Mouse (Mus musculus) ES-E14 (cell line): ENCODE results near the gene Ccdc62. TPM values are rescaled to one million over a fixed set of nuclear protein-coding genes. Genes with fewer than 3 reads are reported as not detected.

ENCODE experiments used
- DNase-seq: peaks from one replicate; pipeline ENCODE4 v3.0.0-alpha.2; 2013; ENCODE audit warnings: low read depth, low spot score
- H3K27ac ChIP-seq: 2 replicates; pipeline ENCODE4 v1.5.1; 2012; ENCODE audit warnings: low read depth, mild to moderate bottlenecking, low read length, moderate library complexity, mixed read lengths; ENCODE audit not compliant: poor library complexity, insufficient read depth, severe bottlenecking
- H3K36me3 ChIP-seq: 2 replicates; pipeline ENCODE4 v1.6.1; 2012; ENCODE audit warnings: mild to moderate bottlenecking, low read length, moderate library complexity, mixed read lengths; ENCODE audit not compliant: control insufficient read depth, poor library complexity, insufficient read depth, severe bottlenecking
- H3K4me1 ChIP-seq, 2 experiments: fragments of 150-350 bp in 1 of 2; sonication (generic) in 1 of 2; 2 replicates each; pipeline ENCODE4 v1.6.1; 2012; ENCODE audit warnings: low read length in 2 of 2, mild to moderate bottlenecking in 1 of 2, mixed read lengths in 1 of 2; ENCODE audit not compliant: control insufficient read depth in 2 of 2, insufficient read depth in 2 of 2, poor library complexity in 1 of 2
- H3K4me3 ChIP-seq, 2 experiments: fragments of 150-350 bp in 1 of 2; sonication (generic) in 1 of 2; 2 replicates each; pipeline ENCODE4 v1.5.1; 2012; ENCODE audit warnings: low read length in 2 of 2, low read depth in 1 of 2, mild to moderate bottlenecking in 1 of 2, mixed read lengths in 1 of 2; ENCODE audit not compliant: insufficient read depth in 1 of 2, poor library complexity in 1 of 2, severe bottlenecking in 1 of 2
- H3K9ac ChIP-seq: 2 replicates; pipeline ENCODE4 v1.6.1; 2012; ENCODE audit warnings: low read depth, mild to moderate bottlenecking, low read length, mixed read lengths; ENCODE audit not compliant: poor library complexity, insufficient read depth, severe bottlenecking
- H3K9me3 ChIP-seq: fragments of 150-350 bp; sonication (generic); 2 replicates; pipeline ENCODE4 v1.6.1; 2012; ENCODE audit warnings: low read depth, mild to moderate bottlenecking, low read length; ENCODE audit not compliant: control insufficient read depth, insufficient read depth
- CHD2 ChIP-seq: IDR thresholded peaks from 2 replicates; pipeline ENCODE4 v1.6.1; 2014; ENCODE audit warnings: mild to moderate bottlenecking, low read depth, low read length, inconsistent platforms
- HCFC1 ChIP-seq: IDR thresholded peaks from 2 replicates; pipeline ENCODE4 v1.6.1; 2012; ENCODE audit warnings: low read length, inconsistent platforms, borderline replicate concordance; ENCODE audit not compliant: insufficient read depth
- MAFK ChIP-seq: IDR thresholded peaks from 2 replicates; pipeline ENCODE4 v1.6.1; 2014; ENCODE audit warnings: mild to moderate bottlenecking, low read depth, low read length, inconsistent platforms; ENCODE audit not compliant: insufficient read depth
- ZC3H11A ChIP-seq: IDR thresholded peaks from 2 replicates; pipeline ENCODE4 v1.6.1; 2012; ENCODE audit warnings: low read depth, mild to moderate bottlenecking, inconsistent platforms, low read length, borderline replicate concordance
- ZNF384 ChIP-seq: IDR thresholded peaks from 2 replicates; pipeline ENCODE4 v1.6.1; 2012; ENCODE audit warnings: low read depth, low read length, inconsistent platforms
- in situ Hi-C, 2 experiments: fragments of 600-800 bp; cut with MboI; formaldehyde crosslinking; loops; one replicate each; pipeline ENCODE4 v1.15.1; 2025; ENCODE audit warnings: low sequenced_read_pairs in 2 of 2, inconsistent platforms in 1 of 2; ENCODE audit not compliant: unreplicated experiment in 2 of 2
- total RNA-seq: library from RNA; depleted of rRNA; stranded (reverse); fragments of 300-350 nt; gene quantifications from 2 replicates; pipeline ENCODE4 v1.2.3, GENCODE M21; 2012

Ccdc62 gene
- total RNA-seq, 1 experiment: 6.3 TPM

- Histone ChIP-seq H3K36me3 (no peaks in the 10 kb centered on the region), H3K9me3 (no peaks in the 10 kb centered on the region), H3K27ac (no peak overlapping the region), H3K9ac (no peak overlapping the region), H3K4me3 (no peak overlapping the region), H3K4me1 (peaks cover 0 to 4% of the 10 kb centered on the region in 2 experiments; a peak in 1 of 4 replicates)
- in situ Hi-C loops: no loop called here
- TF ChIP-seq HCFC1 (no peak), ZNF384 (no peak), CHD2 (no peak), ZC3H11A (no peak), MAFK (no peak)
- no peak for DNase-seq
Observed at GRCm38 (mm10) chr5:123959018-123959417, 28.5 kb downstream of the Ccdc62 start.

DNA sequence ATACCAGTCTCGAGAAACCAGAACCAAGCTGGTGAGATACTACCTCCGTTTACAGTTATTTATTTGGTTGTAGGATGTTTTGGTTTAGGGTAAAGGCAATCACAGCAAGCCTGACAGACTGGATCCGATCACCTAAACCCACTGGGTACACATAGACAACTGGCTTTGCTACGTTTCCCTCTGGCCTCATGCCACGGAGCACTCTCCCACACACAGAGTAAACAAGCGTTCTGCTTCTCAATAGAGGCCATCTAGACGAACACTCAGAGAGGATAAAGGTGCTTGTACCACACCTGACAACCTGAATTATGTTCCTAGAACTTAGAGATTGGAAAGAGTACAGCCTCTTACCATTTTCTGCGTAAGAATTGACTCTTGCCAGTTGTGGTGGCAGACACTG lies 29.6 kb downstream of the Ccdc62 start:
- no peaks in the 10 kb centered on the region for H3K9me3 ChIP-seq
- H3K36me3 ChIP-seq: no peaks in the 10 kb centered on the region
- no peak overlapping the region for H3K27ac ChIP-seq
- no peak overlapping the region for H3K9ac ChIP-seq
- no peak for DNase-seq
- TF ChIP-seq HCFC1: no peak
- TF ChIP-seq ZC3H11A: no peak
- TF ChIP-seq ZNF384: no peak
- no peak for TF ChIP-seq MAFK
- in situ Hi-C loops: no loop called here
- H3K4me3 ChIP-seq: no peak overlapping the region
- peaks cover 0 to 4% of the 10 kb centered on the region in 2 experiments; a peak in 1 of 4 replicates for H3K4me1 ChIP-seq

DNA sequence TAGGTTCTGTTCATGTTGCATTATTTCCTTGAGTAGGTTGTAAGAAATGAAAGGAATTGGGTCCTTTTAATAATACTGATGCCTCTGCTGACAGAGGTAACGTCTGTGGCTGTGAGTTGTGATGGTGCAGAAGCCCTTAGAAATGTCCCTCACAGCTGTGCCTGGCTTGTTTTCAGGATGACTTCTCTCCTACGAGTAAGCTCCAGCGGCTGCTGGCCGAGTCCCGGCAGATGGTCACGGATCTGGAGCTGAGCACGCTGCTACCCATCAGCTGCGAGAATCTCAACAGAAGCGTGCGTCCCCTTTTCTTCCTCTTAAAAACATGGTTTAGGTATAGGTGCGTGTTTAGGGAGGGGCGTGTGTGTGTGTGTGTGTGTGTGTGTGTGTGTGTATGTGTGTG lies 30.6 kb downstream of the Ccdc62 start:
- no peaks in the 10 kb centered on the region for H3K36me3 ChIP-seq
- H3K4me3 ChIP-seq: no peak overlapping the region
- H3K9me3 ChIP-seq: no peaks in the 10 kb centered on the region
- peaks cover 0 to 4% of the 10 kb centered on the region in 2 experiments; a peak in 1 of 4 replicates for H3K4me1 ChIP-seq
- TF ChIP-seq ZNF384: no peak
- TF ChIP-seq HCFC1: no peak
- H3K27ac ChIP-seq: no peak overlapping the region
- no peak for DNase-seq
- in situ Hi-C loops: no loop called here
- H3K9ac ChIP-seq: no peak overlapping the region

DNA sequence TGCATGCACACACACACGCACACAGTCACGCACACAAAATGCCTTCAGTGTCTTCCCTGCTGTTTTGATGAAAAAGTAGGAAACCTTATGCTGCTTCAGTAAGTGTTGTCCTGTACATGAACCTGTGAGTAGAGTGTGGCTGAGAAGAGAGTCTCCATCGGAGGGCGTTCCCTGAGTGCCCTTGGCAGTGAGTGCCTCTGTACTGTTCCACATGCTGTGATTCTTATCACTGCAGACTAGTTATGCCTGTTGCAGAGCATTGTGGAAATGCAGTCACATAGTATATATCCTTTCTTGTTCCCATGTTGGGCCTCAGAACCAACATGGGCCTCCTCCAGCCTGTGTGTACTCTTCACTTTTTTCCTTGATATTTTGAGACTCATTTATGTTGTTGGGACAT lies 33.7 kb downstream of the Ccdc62 start:
- Histone ChIP-seq H3K36me3 (no peaks in the 10 kb centered on the region), H3K4me3 (no peak overlapping the region), H3K4me1 (peaks cover 0 to under 1% of the 10 kb centered on the region in 2 experiments; a peak in 1 of 4 replicates), H3K9ac (no peak overlapping the region), H3K27ac (no peak overlapping the region), H3K9me3 (no peaks in the 10 kb centered on the region)
- DNase-seq: no peak
- TF ChIP-seq ZC3H11A (no peak), ZNF384 (no peak), HCFC1 (no peak), CHD2 (no peak), MAFK (no peak)
- in situ Hi-C loops: no loop called here

- Histone ChIP-seq H3K36me3 (no peaks in the 10 kb centered on the region), H3K27ac (no peak overlapping the region), H3K9ac (no peak overlapping the region), H3K9me3 (no peaks in the 10 kb centered on the region), H3K4me1 (no peaks in the 10 kb centered on the region), H3K4me3 (no peak overlapping the region)
- in situ Hi-C loops: no loop called here
- DNase-seq: no peak
- no peak for TF ChIP-seq CHD2
- no peak for TF ChIP-seq ZC3H11A
- TF ChIP-seq MAFK: no peak
- no peak for TF ChIP-seq ZNF384
- TF ChIP-seq HCFC1: no peak
Observed at GRCm38 (mm10) chr5:123966759-123967158, 36.3 kb downstream of the Ccdc62 start.
